Mouse (Mus musculus) kidney, postnatal 4 days (tissue): ENCODE measurements around the gene Slfn3.
"Not testable (repeated sequence)": the region's sequence is repeated elsewhere in the genome, so short reads cannot be mapped to it uniquely, and the experiment has no call there.

Experiments used
- DNase-seq, 2 experiments: peaks; one replicate each; pipeline ENCODE4 v3.0.0; 2021; ENCODE audit warnings: mixed read lengths in 2 of 2

Gene Slfn3

DNA sequence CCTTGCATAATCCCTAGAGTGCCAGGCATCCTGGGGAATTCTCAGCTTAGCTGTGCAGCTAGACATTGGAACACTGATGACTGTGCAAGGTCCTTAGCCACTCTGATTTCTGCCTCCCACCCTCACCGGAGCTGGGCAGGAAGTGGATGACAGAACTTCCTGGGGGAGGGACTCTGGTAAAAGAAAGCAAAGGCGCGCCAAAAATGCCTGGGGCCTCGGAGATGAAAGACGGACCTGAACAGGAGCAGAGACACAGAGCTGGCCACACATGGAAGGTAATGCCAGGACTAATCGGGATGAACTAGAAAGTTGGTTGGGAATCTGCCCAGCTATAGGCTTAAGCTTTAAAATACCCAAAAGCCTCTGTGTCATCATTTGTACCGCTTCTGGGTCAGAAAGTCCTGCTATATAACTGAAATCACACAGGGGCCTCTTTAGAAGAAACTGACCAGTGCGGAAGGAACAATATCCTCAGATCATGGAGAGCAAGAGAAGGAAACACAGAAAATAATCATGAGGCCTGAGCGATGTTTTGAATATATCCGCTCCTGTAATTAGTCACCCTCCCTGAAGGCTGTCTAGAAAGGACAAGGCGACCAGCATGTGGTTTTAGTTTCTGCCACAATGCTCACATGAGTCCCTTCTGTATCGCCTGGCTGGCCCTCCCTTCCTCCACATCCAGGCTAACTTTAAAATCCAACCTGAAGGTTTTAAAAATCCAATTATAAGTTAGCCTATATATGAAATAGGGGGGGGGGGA is at the start of gene Slfn3:
Gene Slfn3, plus strand, starts transcription at position 197 of the 760 bp plus-strand sequence.
- peak; percentile 41 to 63 for DNase-seq

DNA sequence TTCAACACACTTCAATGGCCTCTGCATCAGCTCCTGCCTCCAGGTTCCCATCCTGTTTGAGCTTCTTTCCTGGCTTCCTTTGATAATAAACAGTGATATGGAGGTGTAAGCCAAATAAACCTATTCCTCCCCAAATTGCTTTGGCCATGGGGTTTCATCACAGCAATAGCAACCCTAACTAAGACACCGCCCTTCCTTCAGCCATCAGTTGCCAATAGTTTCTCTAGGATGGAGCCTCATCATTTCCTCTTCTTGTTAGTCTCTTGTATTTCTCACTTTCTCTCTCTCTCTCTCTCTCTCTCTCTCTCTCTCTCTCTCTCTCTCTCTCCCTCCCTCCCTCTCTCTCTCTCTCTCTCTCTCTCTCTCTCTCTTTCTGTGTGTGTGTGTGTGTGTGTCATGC is 42.2 kb upstream of the Slfn3 start:
- DNase-seq: not testable (repeated sequence)

DNA sequence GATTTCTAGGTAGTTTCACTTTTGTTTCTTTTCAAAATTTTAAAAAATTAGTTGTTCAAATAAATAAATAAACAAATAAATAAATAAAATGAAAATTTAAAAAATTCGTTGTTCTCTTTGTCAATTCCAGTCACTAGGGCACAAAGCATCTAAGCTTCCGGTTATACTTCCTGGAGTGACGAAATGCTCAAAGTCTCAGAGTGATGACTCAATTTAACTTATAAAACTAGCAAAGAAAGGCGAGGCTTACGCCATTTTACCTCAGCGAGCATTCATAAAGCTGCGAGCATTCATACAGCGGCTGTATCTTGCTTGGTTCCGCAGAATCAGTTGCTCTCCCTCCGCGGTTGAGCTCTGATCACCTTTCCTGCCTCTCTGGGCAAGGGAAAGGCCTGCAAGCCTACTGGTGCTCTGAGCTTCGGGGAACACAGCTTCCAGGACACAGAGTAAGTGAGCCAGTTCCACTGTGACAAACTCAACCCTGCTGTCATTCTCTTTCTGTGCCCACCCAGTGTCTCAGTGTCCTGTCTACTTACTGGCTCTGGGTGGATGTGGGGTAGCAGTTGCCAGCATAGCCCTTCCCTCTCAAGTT is 16.1 kb upstream of the Slfn3 start, which contains the start of gene Slfn4:
Gene Slfn4, plus strand, starts transcription at position 239 of the 592 bp plus-strand sequence.
- DNase-seq: no peak

DNA sequence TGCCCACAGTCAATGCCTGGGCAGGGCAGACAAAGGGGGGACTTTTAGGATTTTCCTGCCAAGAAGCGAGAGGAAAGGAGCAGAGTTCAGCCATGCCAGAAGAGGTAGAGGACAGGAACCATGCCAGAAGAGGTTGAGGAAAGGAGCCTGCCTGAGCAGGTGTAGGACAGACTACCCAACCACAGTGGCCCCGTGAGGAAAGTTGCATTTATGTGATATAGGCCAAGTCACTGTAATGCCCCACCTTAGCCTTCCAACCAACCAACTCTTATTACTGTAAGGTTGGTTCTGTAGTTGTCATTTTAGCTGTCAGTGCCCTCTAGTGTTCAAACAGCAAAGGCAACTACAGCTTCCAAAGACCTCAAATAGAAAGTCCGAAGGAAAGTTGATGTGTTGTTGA is 871 bp downstream of the Slfn3 start:
- DNase-seq: peak; percentile 2 to 7

DNA sequence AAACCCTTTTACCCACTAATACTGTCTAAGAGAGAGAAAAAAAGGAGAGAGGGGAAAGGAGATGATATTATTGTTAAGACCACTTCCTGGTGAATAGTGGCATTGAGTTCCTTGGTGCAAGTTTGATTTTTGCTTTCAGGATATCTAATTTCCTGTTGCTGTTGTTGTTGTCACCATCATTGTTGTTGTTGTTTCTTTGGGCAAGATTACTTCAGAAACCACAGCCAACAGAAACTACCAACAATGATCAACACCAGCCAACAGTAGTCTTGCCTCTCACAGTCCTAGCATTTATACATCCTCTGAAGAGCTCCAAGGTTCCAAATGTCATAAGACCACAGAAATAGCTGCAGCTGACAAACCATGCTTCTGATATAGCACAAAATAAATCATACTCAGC is 13.9 kb downstream of the Slfn3 start:
- no peak for DNase-seq

DNA sequence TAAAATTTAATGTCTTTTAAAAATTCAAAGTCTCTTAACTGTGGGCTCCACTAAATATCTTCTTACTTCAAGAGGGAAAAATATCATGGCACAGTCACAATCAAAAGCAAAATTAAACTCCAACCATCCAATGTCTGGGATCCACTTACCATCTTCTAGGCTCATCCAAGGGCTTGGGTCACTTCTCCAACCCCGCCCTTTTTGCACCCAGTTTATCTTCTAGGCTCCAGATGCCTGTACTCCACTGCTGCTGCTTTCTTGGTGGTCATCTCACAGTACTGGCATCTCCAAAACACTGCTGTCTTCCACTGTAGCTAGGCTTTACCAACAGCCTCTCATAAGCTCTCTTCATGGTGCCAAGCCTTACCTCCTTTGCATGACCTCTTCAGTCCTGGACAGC is 25.0 kb downstream of the Slfn3 start:
- no peak for DNase-seq

DNA sequence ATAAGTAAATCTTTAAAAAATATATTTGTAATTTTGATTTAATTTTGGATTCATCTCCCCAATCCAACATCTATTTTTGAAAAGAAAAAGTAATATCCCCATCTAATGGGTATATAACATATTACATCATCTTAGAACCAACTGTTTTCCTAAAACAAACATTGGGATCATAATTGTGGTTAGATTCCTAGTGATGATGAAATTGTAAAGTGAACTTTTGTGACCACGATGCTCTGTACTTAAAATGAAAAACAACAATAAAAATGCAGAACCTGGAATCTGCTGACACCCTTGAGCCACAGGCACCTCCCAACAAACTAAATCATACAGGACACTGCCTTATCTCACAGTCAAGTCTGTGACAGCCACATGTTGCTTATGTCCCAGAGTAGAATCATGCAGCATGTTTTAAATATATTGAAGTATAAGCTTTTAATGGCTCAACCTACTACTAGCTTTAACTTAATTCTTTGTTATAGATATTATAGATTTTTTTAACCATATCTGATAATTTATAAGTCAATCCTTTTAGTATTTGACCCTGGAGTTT is 30.3 kb downstream of the Slfn3 start:
- no peak for DNase-seq

DNA sequence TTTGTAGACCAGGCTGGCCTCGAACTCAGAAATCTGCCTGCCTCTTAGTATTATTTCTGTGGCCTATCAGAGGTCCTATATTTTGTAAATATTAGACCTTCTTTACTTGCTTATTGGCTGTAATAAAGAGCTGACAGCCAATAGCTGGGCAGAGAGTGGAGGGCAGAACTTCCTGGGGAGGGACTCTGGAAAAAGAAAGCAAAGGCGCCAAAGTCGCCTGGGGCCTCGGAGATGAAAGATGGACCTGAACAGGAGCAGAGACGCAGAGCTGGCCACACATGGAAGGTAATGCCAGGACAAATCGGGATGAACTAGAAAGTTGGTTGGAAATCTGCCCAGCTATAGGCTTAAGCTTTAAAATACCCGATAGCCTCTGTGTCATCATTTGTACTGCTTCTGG is 32.2 kb downstream of the Slfn3 start:
- peak; percentile 16 to 31 for DNase-seq

DNA sequence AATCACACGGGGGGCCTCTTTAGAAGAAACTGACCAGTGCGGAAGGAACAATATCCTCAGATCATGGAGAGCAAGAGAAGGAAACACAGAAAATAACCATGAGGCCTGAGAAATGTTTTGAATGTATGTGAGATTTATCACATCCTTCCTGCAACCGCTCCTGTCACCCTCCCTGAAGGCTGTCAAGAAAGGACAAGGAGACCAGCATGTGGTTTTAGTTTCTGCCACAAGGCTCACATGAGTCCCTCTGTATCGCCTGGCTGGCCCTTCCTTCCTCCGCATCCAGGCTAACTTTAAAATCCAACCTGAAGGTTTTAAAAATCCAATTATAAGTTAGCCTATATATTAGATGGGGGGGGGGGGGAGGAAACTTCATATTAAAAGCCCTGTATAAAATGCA is 32.7 kb downstream of the Slfn3 start:
- peak in 1 of 2 experiments; percentile 3 for DNase-seq

DNA sequence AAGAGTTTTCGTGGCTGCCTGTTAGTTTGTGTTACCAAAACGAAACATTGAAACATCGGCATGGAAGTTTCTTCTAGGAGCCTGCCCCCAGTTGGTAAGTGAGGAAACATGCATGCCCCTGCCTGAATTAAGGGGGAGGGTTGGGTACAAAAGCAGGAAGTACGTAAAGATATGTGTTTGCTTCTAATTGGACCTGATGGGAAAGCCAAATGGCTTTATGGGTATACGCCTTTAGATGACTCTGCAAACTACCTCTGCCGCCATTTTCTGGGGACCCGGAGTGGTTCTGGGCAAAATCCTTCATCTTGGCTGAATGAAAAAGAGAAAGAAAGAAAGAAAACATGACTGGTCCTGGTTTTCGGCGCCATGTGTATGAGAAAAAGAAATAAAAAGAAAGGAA is 33.1 kb downstream of the Slfn3 start:
- no peak for DNase-seq

DNA sequence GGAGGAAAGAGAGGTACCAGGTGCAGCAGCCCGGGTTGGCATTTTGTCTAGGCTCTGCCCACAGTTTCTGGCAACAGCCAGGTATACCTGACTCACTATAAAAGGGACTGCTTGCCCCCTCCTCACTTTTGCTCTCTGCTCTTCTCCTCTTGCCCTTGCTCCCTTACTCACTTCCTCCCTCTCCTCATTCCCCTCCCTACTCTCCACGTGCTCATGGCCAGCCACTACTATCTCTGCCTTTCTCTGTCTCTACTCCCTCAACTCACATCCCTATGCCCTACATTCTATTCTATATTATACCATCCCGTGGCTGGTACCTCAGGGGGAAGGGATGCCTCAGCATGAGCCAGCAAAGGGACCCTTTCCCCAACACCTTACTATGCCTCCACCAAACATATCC is 33.6 kb downstream of the Slfn3 start:
- no peak for DNase-seq

DNA sequence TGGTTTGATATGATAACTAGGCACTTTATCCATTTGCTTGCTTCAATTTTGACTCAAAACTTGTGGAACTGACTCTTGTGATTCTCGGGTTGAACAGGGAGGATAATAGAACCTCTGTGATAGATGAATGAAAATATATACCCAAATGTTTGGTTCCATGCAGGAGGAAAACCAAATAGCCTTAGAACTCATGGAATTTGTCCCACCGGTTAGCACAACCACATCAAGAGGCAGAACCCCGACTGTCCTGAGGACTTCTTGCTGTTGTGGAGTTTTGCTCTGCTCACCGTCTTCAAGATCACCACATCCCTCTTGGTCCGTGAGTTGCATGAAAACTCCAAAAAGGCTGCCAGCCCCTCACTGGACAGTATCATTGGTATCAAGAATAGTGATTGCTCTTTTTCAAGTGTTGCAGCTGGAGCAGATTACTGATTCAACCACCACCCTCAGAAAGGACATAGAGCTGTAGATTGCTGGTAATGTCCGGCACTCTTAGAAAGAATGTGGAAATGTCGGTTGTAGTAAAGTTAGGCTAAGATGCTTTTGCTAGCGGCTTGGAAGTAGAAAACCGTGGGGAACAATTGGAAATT is 34.3 kb downstream of the Slfn3 start:
- no peak for DNase-seq

DNA sequence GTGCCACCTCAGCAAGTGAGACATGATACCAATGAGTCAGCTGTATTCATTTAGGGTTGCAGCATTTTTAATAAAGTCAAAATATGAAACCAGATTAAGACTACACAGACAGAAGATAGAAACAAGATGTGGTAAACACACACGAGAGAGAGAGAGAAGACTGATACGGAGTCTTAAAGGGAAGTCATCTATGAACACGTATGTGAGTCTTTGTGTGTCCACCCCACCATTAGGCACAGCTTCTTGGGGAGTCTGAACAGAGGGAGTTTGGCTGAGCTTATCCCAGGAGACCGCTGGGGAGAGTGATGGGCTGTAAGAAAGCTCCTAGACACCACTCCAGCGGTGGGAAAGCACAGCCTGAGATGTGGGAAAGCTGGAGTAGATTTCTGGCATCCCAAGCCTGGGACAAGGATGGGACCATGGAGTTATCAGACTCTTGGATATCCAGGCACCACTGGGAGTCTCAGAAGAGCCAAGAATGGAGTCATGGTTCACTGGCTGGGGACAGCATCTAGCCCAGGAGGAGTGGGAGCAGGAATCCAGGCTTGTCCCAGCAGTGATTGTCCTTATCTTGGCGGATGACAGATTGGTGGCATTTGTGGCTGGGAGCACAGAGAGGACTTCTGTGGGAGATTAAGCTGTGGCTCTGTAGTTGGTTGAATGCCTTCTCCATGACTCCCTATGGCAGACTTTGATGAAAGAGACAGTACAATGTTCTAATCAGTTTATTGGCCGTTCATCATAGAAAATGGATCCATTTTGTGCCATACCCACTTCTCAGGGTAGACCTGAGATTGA is 37.0 kb downstream of the Slfn3 start:
- DNase-seq: no peak

DNA sequence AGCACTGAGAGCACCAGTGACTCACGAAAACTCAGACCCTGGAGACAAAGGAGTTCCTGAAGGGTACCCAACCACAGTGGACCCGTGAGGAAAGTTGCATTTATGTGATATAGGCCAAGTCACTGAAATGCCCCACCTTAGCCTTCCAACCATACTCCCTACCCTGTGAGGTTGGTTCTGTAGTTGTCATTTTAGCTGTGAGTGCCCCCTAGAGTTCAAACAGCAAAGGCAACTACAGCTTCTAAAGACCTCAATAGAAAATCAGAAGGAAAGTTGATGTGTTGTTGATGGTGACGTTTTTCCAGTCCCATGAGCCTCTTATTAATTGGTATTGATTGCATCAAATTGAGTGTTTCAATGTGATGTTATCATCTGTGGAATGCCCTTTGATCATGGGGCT is 39.8 kb downstream of the Slfn3 start:
- DNase-seq: peak in 1 of 2 experiments; percentile 6

DNA sequence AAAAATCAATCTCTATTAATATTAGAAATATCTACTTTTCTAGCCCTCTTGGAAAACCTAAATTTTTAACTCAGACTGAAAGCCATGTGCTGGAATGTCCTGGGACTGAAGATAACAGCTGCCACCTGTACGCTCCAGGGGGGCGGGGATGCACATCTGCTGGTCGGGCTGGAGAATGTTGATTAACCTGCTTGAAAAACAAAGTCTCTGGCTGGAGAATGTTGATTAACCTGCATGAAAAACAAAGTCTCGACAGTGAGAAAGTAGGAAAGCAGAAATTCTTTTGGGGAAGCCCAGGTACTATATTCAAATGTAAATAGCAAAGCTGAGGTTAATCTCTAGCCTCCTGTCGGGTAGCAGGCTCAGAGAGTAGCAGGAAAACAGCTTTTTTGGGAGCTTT is 42.5 kb downstream of the Slfn3 start:
- peak in 1 of 2 experiments; percentile 14 for DNase-seq

DNA sequence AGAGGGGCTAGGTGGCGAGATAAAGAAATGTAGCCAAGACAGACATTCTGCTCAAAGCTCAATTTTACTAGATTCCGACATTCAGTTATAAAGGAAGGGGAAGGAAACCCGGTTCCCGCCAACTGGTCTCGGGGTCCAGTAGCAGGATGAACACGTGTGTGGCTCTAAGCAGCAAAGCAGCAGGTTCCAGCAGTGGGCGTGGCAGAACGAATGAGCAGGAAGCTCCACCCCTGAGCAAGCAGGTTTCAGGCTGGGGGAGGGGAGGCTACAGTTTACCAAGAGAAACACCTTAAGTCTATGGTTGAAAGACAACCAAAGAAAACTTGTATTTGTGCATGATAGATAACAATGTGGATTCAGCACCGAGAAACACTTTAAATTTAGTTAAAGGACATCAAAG is 46.3 kb downstream of the Slfn3 start:
- DNase-seq: not testable (repeated sequence)

DNA sequence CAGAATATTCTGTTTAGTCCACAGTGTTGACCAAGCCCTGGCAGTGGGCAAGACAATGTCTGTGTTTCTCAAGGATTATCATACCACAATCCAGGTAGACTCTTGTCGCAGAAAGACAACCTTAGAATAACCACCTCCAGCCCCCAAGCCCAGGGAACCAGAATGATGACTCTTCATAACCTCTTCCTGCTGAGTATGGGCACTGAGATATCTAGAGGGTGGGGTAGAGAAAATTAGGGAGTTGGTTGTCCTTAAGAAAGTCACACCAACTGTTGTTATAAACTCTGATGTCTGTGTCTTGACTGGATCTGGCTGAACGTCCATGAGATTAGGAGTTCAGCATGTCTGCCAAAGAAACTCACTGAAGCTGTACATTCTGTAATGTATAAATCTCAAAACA is 47.3 kb downstream of the Slfn3 start:
- no peak for DNase-seq

DNA sequence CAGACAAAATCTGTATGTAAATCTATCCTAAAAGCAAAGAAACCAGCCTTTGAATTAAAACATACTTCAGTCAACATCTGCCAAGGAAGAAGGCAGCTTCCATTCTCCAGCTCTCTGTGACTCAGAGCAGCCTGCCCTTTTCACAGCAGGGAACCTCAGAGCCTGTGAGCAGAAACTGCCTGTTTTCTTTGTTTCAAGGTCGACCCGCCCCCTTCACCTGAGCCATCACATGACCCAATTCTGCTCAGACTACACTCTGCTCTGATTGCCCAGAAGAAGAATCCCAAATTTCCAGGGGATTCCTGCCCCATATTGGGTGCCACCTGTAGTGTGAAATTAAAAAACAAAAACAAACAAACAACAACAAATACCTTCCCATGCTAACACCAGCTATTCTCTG is 48.7 kb downstream of the Slfn3 start:
- DNase-seq: no peak

DNA sequence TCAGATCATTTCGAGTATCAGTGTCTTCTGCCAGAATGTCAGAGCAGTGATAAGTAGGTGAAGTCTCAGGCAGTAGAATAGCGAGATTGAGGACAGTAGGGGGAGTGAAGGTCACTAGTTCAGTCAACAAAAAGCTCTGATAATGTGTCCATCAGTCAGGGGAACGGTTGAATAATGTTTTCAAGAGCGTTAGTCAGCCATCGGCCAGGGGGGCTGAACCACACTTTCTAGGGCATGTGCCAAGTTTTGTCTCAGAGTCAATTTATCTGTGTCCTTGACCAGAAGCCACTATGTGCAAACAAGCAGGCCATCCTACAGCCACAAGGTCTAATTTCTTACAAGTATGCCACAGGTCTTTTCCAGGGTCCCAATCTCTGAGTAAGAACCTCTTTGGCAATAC is 66.1 kb downstream of the Slfn3 start:
- DNase-seq: not testable (repeated sequence)

DNA sequence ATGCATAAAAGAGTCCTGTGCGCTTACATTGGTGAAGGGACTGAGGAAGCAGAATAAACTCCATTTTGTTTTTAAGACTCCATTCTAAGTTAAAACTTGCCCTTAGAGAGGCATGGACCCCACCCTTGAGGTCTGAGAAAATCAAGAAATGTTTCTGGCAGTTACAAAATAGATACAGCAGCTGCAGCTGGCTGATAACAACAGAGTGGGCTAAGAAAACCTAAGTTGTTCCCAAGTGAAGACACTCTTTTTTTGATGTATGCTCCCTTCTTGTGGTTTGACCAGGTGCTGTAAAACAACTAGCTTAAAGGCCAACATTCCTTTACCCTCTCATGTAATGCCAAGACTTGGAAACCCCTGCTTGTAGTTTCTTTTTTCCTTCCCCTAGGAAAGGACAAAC is 71.5 kb downstream of the Slfn3 start:
- DNase-seq: no peak

DNA sequence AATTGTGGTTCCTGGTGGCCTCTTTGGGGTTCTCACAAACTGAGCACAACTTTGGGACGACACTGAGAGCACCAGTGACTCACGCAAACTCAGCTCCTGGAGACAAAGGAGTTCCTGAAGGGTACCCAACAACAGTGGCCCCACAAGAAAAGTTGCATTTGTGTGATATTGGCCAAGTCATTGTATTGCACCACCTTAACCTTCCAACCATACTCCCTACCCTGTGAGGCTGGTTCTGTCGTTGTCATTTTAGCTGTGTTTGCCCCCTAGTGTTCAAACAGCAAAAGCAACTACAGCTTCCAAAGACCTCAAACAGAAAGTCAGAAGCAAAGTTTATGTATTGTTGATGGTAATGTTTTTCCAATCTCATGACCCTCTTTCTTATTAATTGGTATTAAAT is 72.0 kb downstream of the Slfn3 start:
- DNase-seq: no peak
